8 mouse cellular contexts compared by ENCODE assay signal in genomic region chr3:107101787-107102651, GRCm38 (mm10). TPM values are rescaled to one million over a fixed set of nuclear protein-coding genes. Genes with fewer than 3 reads are reported as not detected.
DNase-seq lines count a peak whose midpoint lies in the region; ATAC-seq lines count a peak whose summit lies in the region.

No protein-coding gene starts in this region.

- H3K4me2 ChIP-seq in forebrain, embryonic 14.5 days (ENCODE audit: low read length) = peak overlapping the region; percentile 99
- H3K4me2 ChIP-seq in midbrain, embryonic 15.5 days = peak overlapping the region; percentile 89

- no peaks in the 10 kb centered on the region for H3K36me3 ChIP-seq in forebrain, embryonic 14.5 days (ENCODE audit: control insufficient read depth, insufficient read depth, low read length)
- H3K36me3 ChIP-seq in hindbrain, embryonic 10.5 days = no peaks in the 10 kb centered on the region
- no peaks in the 10 kb centered on the region for H3K36me3 ChIP-seq in midbrain, embryonic 15.5 days (replicated peaks)

- peaks cover 3% of the 10 kb centered on the region; the same call in 1 of the 2 replicates for H3K4me1 ChIP-seq in brown adipose tissue, adult 24 weeks (ENCODE audit: control insufficient read depth, insufficient read depth, insufficient read length, low read length)
- peaks cover 4% of the 10 kb centered on the region for H3K4me1 ChIP-seq in forebrain, embryonic 14.5 days (ENCODE audit: control insufficient read depth, insufficient read depth, low read length)
- peaks cover 25% of the 10 kb centered on the region for H3K4me1 ChIP-seq in hindbrain, embryonic 10.5 days (replicated peaks)
- peaks cover 35% of the 10 kb centered on the region for H3K4me1 ChIP-seq in midbrain, embryonic 15.5 days

- H3K27me3 ChIP-seq in forebrain, embryonic 14.5 days (replicated peaks; ENCODE audit: control insufficient read depth, insufficient read depth, low read length) = peaks cover 8% of the 10 kb centered on the region
- peaks cover 54% of the 10 kb centered on the region for H3K27me3 ChIP-seq in hindbrain, embryonic 10.5 days (ENCODE audit: insufficient read depth, poor library complexity, severe bottlenecking)
- 0 out of 2 replicates have a peak, but pooled peaks cover 3% of the 10 kb centered on the region for H3K27me3 ChIP-seq in midbrain, embryonic 15.5 days (replicated peaks)

- intact Hi-C loops in left cerebral cortex, postnatal 36 days (cut with DNase I) = loop anchor here (1.0 kb wide), 1 partner anchor 11 kb away; no protein-coding TSS in a partner anchor

- H3K9ac ChIP-seq in forebrain, embryonic 14.5 days (ENCODE audit: low read length) = peak overlapping the region; percentile 76
- peak overlapping the region; percentile 87 for H3K9ac ChIP-seq in midbrain, embryonic 15.5 days

- WGBS in forebrain, embryonic 14.5 days = 0% methylated on average over 53 of the region's 53 CpGs
- under 1% methylated on average over 53 of the region's 53 CpGs for WGBS in hindbrain, embryonic 10.5 days
- under 1% methylated on average over 53 of the region's 53 CpGs for WGBS in midbrain, embryonic 15.5 days

- H3K4me3 ChIP-seq in brown adipose tissue, adult 24 weeks (ENCODE audit: insufficient read depth, low read depth, low read length) = peak overlapping the region; percentile 57
- peak overlapping the region; percentile 70 for H3K4me3 ChIP-seq in forebrain, embryonic 14.5 days (ENCODE audit: low read depth, low read length)
- peak overlapping the region; percentile 61 for H3K4me3 ChIP-seq in hindbrain, embryonic 10.5 days
- H3K4me3 ChIP-seq in midbrain, embryonic 15.5 days = peak overlapping the region; percentile 86

- DNase-seq in cerebellum, adult 9-10 months = no peak
- peak; percentile 60 for DNase-seq in forebrain, embryonic 14.5 days (ENCODE audit: low spot score)
- DNase-seq in hindbrain, embryonic 10.5 days (ENCODE audit: low spot score) = peak; percentile 67
- DNase-seq in left cerebral cortex, postnatal 36 days (ENCODE audit: low spot score in 2 of 2) = peak; percentile 73 to 77

- H3K9me3 ChIP-seq in forebrain, embryonic 14.5 days (replicated peaks; ENCODE audit: control insufficient read depth, low read length) = no peaks in the 10 kb centered on the region
- H3K9me3 ChIP-seq in hindbrain, embryonic 10.5 days = no peaks in the 10 kb centered on the region
- no peaks in the 10 kb centered on the region for H3K9me3 ChIP-seq in midbrain, embryonic 15.5 days

- H3K27ac ChIP-seq in brown adipose tissue, adult 24 weeks (replicated peaks; ENCODE audit: low read depth, low read length) = no peak overlapping the region
- H3K27ac ChIP-seq in forebrain, embryonic 14.5 days (ENCODE audit: low read depth, low read length) = 0 out of 2 replicates have a peak overlapping the region, but pooled peaks have one; percentile 21
- H3K27ac ChIP-seq in hindbrain, embryonic 10.5 days = peak overlapping the region; percentile 56
- peak overlapping the region; percentile 87 for H3K27ac ChIP-seq in midbrain, embryonic 15.5 days

- ATAC-seq in cerebellum, adult (ENCODE audit: insufficient number of reproducible peaks, low FRiP score, low TSS enrichment) = peak; percentile 45
- peak; percentile 80 for ATAC-seq in forebrain, embryonic 14.5 days
- ATAC-seq in midbrain, embryonic 15.5 days (replicated peaks) = peak; percentile 89
- no peak for ATAC-seq in megakaryocyte progenitor cell, adult 5-6 weeks (replicated peaks; ENCODE audit: poor library complexity)

RNA-seq across cellular contexts. Expression of gene Kcna2, which starts 1.1 kb away (rescaled TPM):
- polyA plus RNA-seq in brown adipose tissue, adult 24 weeks (2012; ENCODE audit: insufficient read depth, insufficient read length, missing spikeins) = 1.3 and 1.6 TPM in 2 replicates
- polyA plus RNA-seq in forebrain, embryonic 14.5 days (2014; fragmentation: Nextera tagmentation; extraction: Ambion mirVana) = 0.44 and 0.49 TPM in 2 replicates
- 0.07 and 0.09 TPM in 2 replicates for polyA plus RNA-seq in hindbrain, embryonic 10.5 days (2016; fragmentation: Nextera tagmentation; extraction: Ambion mirVana)
- 100 to 1,000 TPM; 148 to 155 TPM for total RNA-seq in left cerebral cortex, postnatal 36 days (2021)
- polyA plus RNA-seq in midbrain, embryonic 15.5 days (2015; fragmentation: Nextera tagmentation; extraction: Ambion mirVana) = 1.7 and 1.9 TPM in 2 replicates
- not detected in 2 replicates for total RNA-seq in megakaryocyte progenitor cell, adult 5-6 weeks (2015)
- not detected in 2 replicates for total RNA-seq in megakaryocyte progenitor cell, adult 5-6 weeks (2017)
